Comparison of ENCODE assay signal across 35 mouse cellular contexts in the genomic region with DNA sequence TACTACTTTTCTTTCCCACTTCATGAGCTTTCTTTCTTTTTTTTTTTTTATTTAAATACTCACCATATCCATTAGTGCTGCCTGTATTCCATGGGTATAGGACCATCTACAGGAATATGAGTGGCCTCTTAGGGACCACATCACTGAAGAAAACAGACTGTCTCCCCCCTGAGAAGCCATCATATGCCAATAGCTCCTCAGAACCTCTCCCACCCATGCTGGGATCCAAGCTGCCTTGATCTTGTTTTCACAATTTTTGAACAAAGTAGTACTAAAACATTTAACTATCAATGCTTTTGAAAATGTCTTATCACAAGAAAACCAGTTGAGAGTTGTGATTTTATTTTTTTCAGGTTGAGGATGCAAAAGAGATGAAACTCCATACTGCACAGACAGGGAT.
"Had no signal": no experiment of that assay in that cellular context is flagged by ENCODE, and none has a peak within 500 bp of the region (broad histone marks: within the 10 kb centered on the region; RNA-seq: fewer than 3 reads in every experiment).

No protein-coding gene starts in this region.

- H3K9ac ChIP-seq: heart, embryonic 12.5 days; heart, embryonic 13.5 days; heart, embryonic 15.5 days; hindbrain, embryonic 12.5 days; hindbrain, embryonic 13.5 days; hindbrain, embryonic 14.5 days; hindbrain, embryonic 15.5 days; intestine, embryonic 15.5 days; kidney, embryonic 15.5 days had no signal

- H3K4me1 ChIP-seq: heart, embryonic 12.5 days; heart, embryonic 13.5 days; heart, embryonic 15.5 days; hindbrain, embryonic 10.5 days; hindbrain, embryonic 12.5 days; hindbrain, embryonic 13.5 days; hindbrain, embryonic 15.5 days; intestine, embryonic 15.5 days; kidney, embryonic 15.5 days had no signal

- DNase-seq: heart, postnatal 10 days; heart, postnatal 14 days; heart, postnatal 36 days; heart, postnatal 4 days; kidney, adult 11 months; kidney, adult 18-20 months; kidney, adult 2 months; kidney, adult 8-10 months; kidney, adult 9 months; kidney, postnatal 10 days; kidney, postnatal 14 days; kidney, postnatal 25 days; kidney, postnatal 36 days; kidney, postnatal 4 days; layer of hippocampus, adult 9-11 months; layer of hippocampus, postnatal 36 days had no signal

- H3K4me2 ChIP-seq: heart, embryonic 11.5 days; heart, embryonic 12.5 days; heart, embryonic 13.5 days; heart, embryonic 15.5 days; hindbrain, embryonic 12.5 days; hindbrain, embryonic 13.5 days; hindbrain, embryonic 14.5 days; hindbrain, embryonic 15.5 days; intestine, embryonic 15.5 days; kidney, embryonic 15.5 days had no signal

- ATAC-seq: hindbrain, embryonic 16.5 days; hindbrain, postnatal 0 days; inflammation-experienced regulatory T-cells, adult 6 months; intestine, embryonic 15.5 days; intestine, embryonic 16.5 days; intestine, postnatal 0 days had no signal

- H3K4me3 ChIP-seq: heart, embryonic 12.5 days; heart, embryonic 13.5 days; heart, embryonic 15.5 days; hindbrain, embryonic 10.5 days; hindbrain, embryonic 12.5 days; hindbrain, embryonic 13.5 days; hindbrain, embryonic 15.5 days; intestine, embryonic 15.5 days; kidney, embryonic 15.5 days; layer of hippocampus, adult 2 months; left cerebral cortex, adult 2 months had no signal

- H3K9me3 ChIP-seq: heart, embryonic 12.5 days; heart, embryonic 13.5 days; heart, embryonic 15.5 days; hindbrain, embryonic 10.5 days; hindbrain, embryonic 12.5 days; hindbrain, embryonic 13.5 days; hindbrain, embryonic 15.5 days; intestine, embryonic 15.5 days; kidney, embryonic 15.5 days had no signal

- H3K27me3 ChIP-seq: heart, embryonic 12.5 days; heart, embryonic 13.5 days; heart, embryonic 15.5 days; hindbrain, embryonic 12.5 days; hindbrain, embryonic 13.5 days; hindbrain, embryonic 15.5 days; intestine, embryonic 15.5 days; kidney, embryonic 15.5 days had no signal

- H3K36me3 ChIP-seq: heart, embryonic 15.5 days; hindbrain, embryonic 15.5 days; intestine, embryonic 15.5 days had no signal

- H3K27ac ChIP-seq: heart, embryonic 13.5 days; heart, embryonic 15.5 days; hindbrain, embryonic 10.5 days; hindbrain, embryonic 12.5 days; hindbrain, embryonic 13.5 days; hindbrain, embryonic 14.5 days; hindbrain, embryonic 15.5 days; hindbrain, postnatal 0 days; intestine, embryonic 15.5 days; kidney, embryonic 15.5 days; kidney, postnatal 0 days; layer of hippocampus, adult 2 months; left cerebral cortex, adult 2 months had no signal
